Mouse (Mus musculus): ENCODE measurements around the gene Tjp2. TPM values are rescaled to one million over a fixed set of nuclear protein-coding genes. Genes with fewer than 3 reads are reported as not detected.

Tjp2 gene
- polyA plus RNA-seq, 1 experiment from 2014 or later, result 38.6 TPM

DNA sequence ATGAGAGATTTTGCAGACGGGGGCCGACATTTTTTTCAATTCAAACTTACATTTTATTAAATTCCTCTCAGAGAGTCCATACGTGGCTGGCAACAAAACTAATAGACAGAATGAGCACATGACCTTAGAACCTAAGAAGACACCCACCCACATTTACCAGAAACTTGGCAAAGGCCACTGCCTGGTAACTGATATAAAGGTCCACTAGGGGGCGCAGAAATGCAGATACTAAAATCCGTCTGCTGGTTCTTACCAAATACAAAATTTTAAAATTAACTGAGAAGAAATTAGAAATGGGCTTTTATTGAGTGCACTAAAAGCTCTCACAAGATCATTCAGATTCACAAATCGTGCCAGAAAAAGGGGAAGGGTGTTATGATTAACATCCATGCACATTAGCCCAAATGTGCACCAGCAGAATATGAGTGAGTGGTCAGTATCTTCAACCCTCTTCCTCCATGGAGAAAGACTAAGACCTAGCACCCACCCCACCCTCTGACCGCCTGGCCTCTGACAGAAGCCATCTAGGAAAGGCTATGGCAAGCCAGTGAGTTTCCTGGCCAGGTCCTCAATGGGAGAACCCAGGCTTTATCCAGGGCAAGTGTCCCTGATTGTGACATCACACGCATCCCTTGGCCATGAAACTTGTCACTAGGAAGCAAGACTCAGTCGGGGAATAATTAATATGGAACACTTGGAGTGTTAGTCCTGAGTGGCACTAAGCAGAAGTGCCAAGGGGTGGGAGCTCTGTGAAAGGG, 71.4 kb downstream of the Tjp2 start:
- peaks cover 13% of the 10 kb centered on the region for H3K4me1 ChIP-seq
- no peaks in the 10 kb centered on the region for H3K27me3 ChIP-seq
- no peak overlapping the region for H3K9ac ChIP-seq
- H3K27ac ChIP-seq, result no peak overlapping the region
- no peaks in the 10 kb centered on the region for H3K36me3 ChIP-seq
- H3K4me3 ChIP-seq, result no peak overlapping the region
- 54% methylated on average over 9 of the region's 9 CpGs for WGBS
- no peaks in the 10 kb centered on the region for H3K9me3 ChIP-seq
- ATAC-seq (ENCODE audit: borderline replicate concordance, extremely low read depth, low FRiP score, low TSS enrichment), result no peak
- H3K4me2 ChIP-seq, result no peak overlapping the region

DNA sequence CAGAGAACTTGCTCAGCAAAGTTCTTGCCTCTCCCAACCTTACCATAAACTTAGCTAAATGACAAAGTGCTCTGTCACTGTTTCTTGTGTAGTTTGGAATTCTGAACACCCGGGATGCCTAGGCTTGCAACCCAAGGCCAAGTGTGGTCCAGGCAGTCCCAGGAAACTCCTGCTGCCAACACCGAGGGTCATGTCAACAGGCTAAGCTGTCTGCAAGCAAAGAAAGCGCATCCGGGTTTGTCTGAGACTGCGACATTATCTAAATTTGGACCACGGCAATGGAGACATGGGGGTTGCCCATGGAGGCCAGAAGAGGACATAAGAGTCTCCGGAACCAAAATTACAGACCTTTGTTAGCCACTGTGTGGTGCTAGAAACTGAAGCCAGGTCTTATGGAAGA, 80.8 kb downstream of the Tjp2 start:
- WGBS, result 75% methylated on average over 7 of the region's 7 CpGs
- Histone ChIP-seq H3K4me1 (no peaks in the 10 kb centered on the region), H3K9ac (no peak overlapping the region), H3K27ac (no peak overlapping the region), H3K4me2 (no peak overlapping the region), H3K36me3 (no peaks in the 10 kb centered on the region), H3K4me3 (no peak overlapping the region), H3K9me3 (no peaks in the 10 kb centered on the region), H3K27me3 (no peaks in the 10 kb centered on the region)
- no peak for ATAC-seq (ENCODE audit: borderline replicate concordance, extremely low read depth, low FRiP score, low TSS enrichment)

DNA sequence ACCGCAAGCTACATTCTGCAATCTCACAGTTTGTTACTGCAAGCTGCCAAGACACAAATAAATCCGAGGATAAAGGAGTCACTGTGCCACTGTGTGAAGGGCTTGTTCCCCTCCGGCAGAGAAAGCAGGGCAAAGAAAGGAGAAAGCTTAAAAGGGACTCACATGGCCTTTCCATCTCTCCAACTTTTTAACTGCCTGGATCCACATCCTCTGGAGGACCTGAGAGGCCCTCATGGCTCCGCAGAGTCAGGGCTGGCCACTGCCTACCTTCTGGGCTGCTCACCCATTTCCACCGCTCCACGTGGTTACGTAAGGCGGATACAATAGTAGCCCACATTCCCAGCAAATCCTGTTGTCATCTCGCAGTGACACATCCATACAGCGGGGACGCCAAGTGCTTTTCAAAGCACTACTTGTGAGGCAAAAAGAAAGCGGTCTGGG, 82.2 kb downstream of the Tjp2 start:
- H3K4me3 ChIP-seq, result no peak overlapping the region
- H3K27ac ChIP-seq, result no peak overlapping the region

DNA sequence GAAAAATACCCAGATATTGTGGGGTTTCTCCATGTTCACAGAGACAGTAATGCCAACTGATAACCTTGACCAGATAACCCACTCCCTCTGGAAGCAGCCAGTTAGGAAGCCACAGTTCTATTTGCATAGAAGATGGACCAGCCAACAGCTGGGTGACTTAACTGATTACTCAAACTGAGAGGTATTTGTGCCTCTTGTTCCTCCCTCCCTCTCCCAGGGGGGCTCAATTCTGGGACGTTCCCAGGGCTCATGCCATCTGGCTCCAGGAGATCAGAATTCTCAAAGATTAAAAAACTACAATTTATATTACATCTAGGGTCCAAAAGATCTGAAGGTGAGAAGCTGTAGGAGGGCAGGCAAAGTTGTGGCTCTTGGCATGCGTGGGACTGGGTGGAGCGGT, 84.5 kb downstream of the Tjp2 start:
- H3K27ac ChIP-seq, result no peak overlapping the region
- WGBS, result 67% methylated on average over 3 of the region's 3 CpGs
- ATAC-seq (ENCODE audit: borderline replicate concordance, extremely low read depth, low FRiP score, low TSS enrichment), result no peak
- H3K36me3 ChIP-seq, result no peaks in the 10 kb centered on the region
- no peaks in the 10 kb centered on the region for H3K27me3 ChIP-seq
- H3K4me3 ChIP-seq, result no peak overlapping the region
- no peak overlapping the region for H3K9ac ChIP-seq
- H3K4me1 ChIP-seq, result 0 out of 2 replicates have a peak, but pooled peaks cover 4% of the 10 kb centered on the region
- no peak overlapping the region for H3K4me2 ChIP-seq
- no peaks in the 10 kb centered on the region for H3K9me3 ChIP-seq

More for the DNA sequence above, 82.2 kb downstream of the Tjp2 start:
- H3K4me2 ChIP-seq, result no peak overlapping the region
- no peak for ATAC-seq (ENCODE audit: borderline replicate concordance, extremely low read depth, low FRiP score, low TSS enrichment)
- no peaks in the 10 kb centered on the region for H3K36me3 ChIP-seq
- H3K27me3 ChIP-seq, result no peaks in the 10 kb centered on the region
- no peak overlapping the region for H3K9ac ChIP-seq
- H3K9me3 ChIP-seq, result no peaks in the 10 kb centered on the region
- H3K4me1 ChIP-seq, result no peaks in the 10 kb centered on the region
- WGBS, result 80% methylated on average over 12 of the region's 12 CpGs

DNA sequence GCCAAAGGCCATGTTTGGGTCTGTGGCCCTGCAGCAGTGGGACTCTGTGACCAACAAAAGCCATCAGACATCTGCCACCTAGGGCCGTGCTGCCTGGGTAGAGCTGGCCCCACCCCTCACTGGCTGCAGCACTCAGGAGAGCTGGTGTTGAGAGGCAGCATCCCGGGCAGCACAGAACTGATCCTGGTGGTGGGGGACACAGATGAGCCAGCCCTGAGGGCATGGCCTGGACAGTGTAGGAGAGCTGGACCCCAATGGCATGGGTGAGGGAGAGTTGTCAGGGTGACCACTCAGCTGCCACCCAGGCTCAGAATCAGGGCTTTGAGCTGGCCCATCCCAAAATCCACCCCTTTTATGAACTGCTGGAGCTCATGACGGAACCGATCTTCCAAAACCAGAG, 87.4 kb downstream of the Tjp2 start:
- Histone ChIP-seq H3K9ac (no peak overlapping the region), H3K4me3 (no peak overlapping the region), H3K9me3 (no peaks in the 10 kb centered on the region), H3K4me1 (0 out of 2 replicates have a peak, but pooled peaks cover 4% of the 10 kb centered on the region), H3K4me2 (no peak overlapping the region), H3K27ac (no peak overlapping the region), H3K27me3 (no peaks in the 10 kb centered on the region), H3K36me3 (0 out of 2 replicates have a peak, but pooled peaks cover 5% of the 10 kb centered on the region)
- 79% methylated on average over 4 of the region's 4 CpGs for WGBS
- peak; percentile 42; the same call in 1 of the 2 replicates for ATAC-seq (ENCODE audit: borderline replicate concordance, extremely low read depth, low FRiP score, low TSS enrichment)

DNA sequence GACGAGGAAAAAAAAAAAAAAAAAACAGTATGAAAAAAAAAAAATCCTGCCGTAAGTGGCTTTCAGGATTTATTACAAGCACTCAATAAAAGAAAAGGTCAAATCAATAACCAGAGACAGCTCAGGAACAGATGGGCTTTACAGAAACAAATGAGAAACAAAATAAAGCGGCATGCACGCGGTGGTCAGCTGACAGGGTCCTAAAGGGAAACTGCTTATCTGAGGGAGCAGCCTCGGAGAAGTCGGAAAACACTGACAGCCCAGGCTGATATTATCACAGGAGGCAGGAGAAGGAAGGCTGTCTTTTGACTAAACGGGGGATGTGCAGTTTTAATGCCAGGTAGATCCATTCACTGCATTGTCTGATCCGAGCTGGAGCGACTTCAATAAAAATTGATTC, 89.8 kb downstream of the Tjp2 start:
- H3K36me3 ChIP-seq, result peaks cover 25% of the 10 kb centered on the region
- H3K4me2 ChIP-seq, result peak overlapping the region; percentile 43
- no peaks in the 10 kb centered on the region for H3K27me3 ChIP-seq
- H3K27ac ChIP-seq, result no peak overlapping the region
- 0 out of 2 replicates have a peak, but pooled peaks cover 4% of the 10 kb centered on the region for H3K4me1 ChIP-seq
- ATAC-seq (ENCODE audit: borderline replicate concordance, extremely low read depth, low FRiP score, low TSS enrichment), result no peak
- H3K9me3 ChIP-seq, result no peaks in the 10 kb centered on the region
- H3K4me3 ChIP-seq, result peak overlapping the region; percentile 24
- H3K9ac ChIP-seq, result no peak overlapping the region
- WGBS, result 32% methylated on average over 10 of the region's 10 CpGs

DNA sequence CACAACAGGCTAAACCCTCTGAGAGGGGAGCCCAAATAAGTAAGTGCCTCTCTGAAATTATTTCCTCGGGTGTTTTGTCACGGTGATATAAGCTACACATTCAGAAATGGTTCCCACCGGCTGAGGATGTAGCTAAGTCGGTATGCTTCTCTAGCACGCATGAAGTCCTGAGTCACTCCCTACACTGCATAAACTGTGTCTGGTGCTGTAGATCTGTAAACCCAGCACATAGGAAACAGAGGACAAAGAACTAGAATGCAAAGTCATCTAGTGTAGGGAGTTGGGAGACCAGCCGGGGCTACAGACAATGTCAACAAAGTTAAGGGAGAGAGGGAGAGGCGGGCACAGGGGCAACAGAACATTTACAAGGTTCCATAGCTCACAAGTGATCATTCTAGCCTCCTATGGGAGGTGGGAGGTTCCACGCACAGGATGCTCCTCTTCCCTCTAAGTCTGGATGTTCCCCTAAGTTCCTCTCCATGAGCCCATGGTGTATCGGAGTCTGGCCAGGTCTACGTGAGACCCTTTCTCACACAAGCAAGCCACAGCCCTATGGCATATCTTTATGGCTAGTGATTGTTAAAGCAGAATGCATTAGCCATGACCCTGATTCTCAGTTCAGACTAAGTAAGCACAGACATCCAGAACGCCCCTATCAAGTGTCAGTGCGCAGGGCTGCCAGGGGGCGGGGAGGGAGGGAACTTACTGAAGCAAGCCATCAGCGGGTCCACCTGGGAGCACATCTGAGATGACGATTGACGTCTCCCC, 90.5 kb downstream of the Tjp2 start:
- H3K27ac ChIP-seq, result no peak overlapping the region
- H3K4me2 ChIP-seq, result peak overlapping the region; percentile 43
- H3K4me1 ChIP-seq, result 0 out of 2 replicates have a peak, but pooled peaks cover 4% of the 10 kb centered on the region
- WGBS, result 68% methylated on average over 16 of the region's 16 CpGs
- no peak overlapping the region for H3K9ac ChIP-seq
- H3K4me3 ChIP-seq, result peak overlapping the region; percentile 24
- no peaks in the 10 kb centered on the region for H3K9me3 ChIP-seq
- H3K27me3 ChIP-seq, result no peaks in the 10 kb centered on the region
- no peak for ATAC-seq (ENCODE audit: borderline replicate concordance, extremely low read depth, low FRiP score, low TSS enrichment)
- H3K36me3 ChIP-seq, result peaks cover 31% of the 10 kb centered on the region

DNA sequence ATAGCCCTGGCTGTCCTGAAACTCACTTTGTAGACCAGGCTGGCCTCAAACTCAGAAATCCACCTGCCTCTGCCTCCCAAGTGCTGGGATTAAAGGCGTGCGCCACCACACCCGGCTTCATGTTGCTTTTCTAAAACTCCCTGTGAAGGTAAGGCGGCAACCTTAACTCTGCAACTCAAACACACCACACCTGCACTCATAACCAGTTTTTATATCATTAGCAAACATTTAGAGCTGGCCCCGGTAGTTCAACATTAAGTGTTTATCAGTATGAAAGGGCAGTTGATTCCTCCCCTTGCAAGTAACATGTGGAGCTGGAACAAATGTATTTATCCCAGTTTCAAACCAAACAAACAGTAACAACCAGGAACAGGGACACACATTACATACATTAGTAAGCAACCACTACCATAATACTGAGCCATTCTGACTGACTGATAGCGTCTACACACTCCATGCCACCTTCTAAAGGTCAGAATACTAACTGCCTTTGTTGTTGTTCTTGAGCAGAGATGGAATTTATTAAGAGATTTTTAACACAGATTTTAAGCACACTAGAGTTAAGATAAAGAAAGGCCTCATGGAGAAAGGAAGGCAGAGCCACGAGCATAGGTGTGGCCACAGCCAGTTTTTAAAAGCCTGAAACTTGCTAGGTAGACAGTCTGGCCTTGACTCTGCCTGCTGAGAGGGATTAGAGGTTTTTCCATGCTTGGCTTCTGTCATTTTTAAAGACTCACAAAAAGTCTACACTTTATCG, 101.1 kb downstream of the Tjp2 start:
- H3K9me3 ChIP-seq, result no peaks in the 10 kb centered on the region
- no peak overlapping the region for H3K4me2 ChIP-seq
- no peak overlapping the region for H3K9ac ChIP-seq
- peaks cover 2% of the 10 kb centered on the region; the same call in 1 of the 2 replicates for H3K4me1 ChIP-seq
- H3K36me3 ChIP-seq, result peaks cover 29% of the 10 kb centered on the region
- no peak for ATAC-seq (ENCODE audit: borderline replicate concordance, extremely low read depth, low FRiP score, low TSS enrichment)
- H3K27me3 ChIP-seq, result no peaks in the 10 kb centered on the region
- WGBS, result 77% methylated on average over 8 of the region's 8 CpGs
- H3K27ac ChIP-seq, result no peak overlapping the region
- no peak overlapping the region for H3K4me3 ChIP-seq

DNA sequence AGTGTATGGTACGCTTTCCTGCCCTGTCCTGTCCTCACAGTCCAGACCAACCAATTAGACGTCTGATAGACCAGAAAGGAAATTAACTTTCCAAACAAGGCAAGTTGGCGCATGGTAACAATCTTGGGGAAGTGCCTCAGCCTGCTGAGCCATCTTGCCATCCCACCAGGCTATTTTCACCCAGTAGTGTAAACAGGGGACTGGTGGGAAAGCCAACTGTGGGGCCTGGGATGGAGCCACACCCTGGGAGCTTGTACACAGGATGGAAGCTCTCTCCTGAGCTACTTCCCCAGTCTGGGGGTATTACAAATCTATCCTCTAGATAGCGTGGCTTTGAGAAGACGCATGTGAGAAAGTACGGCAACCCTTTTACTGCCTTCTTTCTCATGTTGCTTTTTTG, 101.7 kb downstream of the Tjp2 start:
- peaks cover 2% of the 10 kb centered on the region; the same call in 1 of the 2 replicates for H3K4me1 ChIP-seq
- H3K4me3 ChIP-seq, result no peak overlapping the region
- H3K9me3 ChIP-seq, result no peaks in the 10 kb centered on the region
- 88% methylated on average over 6 of the region's 6 CpGs for whole genome bisulfite sequencing
- H3K27me3 ChIP-seq, result no peaks in the 10 kb centered on the region
- H3K9ac ChIP-seq, result no peak overlapping the region
- H3K4me2 ChIP-seq, result no peak overlapping the region
- ATAC-seq (ENCODE audit: borderline replicate concordance, extremely low read depth, low FRiP score, low TSS enrichment), result no peak
- H3K36me3 ChIP-seq, result peaks cover 32% of the 10 kb centered on the region
- no peak overlapping the region for H3K27ac ChIP-seq

DNA sequence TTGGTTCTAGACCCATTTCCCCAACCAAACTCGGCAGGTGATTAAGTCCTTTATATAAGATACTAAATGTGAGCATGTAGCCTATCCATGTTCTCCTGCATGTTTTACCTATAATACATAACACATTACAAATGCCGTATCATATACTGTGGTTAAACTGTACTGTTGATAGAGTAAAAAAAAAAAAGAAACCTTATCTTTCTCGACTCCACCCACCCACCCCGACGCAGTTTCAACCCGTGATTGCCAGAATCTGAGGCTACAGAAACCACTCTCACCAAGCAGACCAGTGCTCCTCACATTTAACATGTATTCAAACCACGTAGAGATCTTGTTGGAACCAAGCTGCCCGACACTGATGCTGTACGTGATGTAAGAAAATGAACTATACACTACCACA, 102.2 kb downstream of the Tjp2 start:
- H3K4me3 ChIP-seq, result no peak overlapping the region
- H3K36me3 ChIP-seq, result peaks cover 34% of the 10 kb centered on the region
- peaks cover 2% of the 10 kb centered on the region; the same call in 1 of the 2 replicates for H3K4me1 ChIP-seq
- 83% methylated on average over 9 of the region's 9 CpGs for WGBS
- H3K27me3 ChIP-seq, result no peaks in the 10 kb centered on the region
- H3K27ac ChIP-seq, result no peak overlapping the region
- no peak for ATAC-seq (ENCODE audit: borderline replicate concordance, extremely low read depth, low FRiP score, low TSS enrichment)
- H3K9me3 ChIP-seq, result no peaks in the 10 kb centered on the region
- no peak overlapping the region for H3K4me2 ChIP-seq
- no peak overlapping the region for H3K9ac ChIP-seq

DNA sequence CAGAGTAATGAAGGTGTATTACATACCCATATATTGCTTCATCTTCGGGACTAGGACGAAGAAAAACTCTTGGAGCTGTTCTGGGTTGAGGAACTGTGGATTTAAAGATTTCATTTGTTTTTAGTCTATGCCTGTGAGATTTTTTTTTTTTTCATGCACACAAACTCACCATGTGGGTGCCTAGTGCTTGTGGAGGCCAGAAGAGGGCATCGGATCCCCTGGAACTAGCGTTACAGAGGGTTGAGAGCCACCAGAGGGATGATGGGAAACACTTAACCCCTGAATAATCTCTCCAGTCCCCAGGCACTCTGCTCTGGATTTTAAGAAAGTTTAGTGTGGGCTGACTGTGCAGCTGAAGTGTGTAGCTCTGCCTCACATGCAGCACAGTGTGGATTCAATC, 104.0 kb downstream of the Tjp2 start:
- WGBS, result 71% methylated on average over 4 of the region's 4 CpGs
- Histone ChIP-seq H3K4me2 (no peak overlapping the region), H3K27ac (no peak overlapping the region), H3K4me1 (peaks cover 2% of the 10 kb centered on the region; the same call in 1 of the 2 replicates), H3K27me3 (no peaks in the 10 kb centered on the region), H3K9me3 (no peaks in the 10 kb centered on the region), H3K9ac (no peak overlapping the region), H3K4me3 (no peak overlapping the region), H3K36me3 (peaks cover 37% of the 10 kb centered on the region)
- no peak for ATAC-seq (ENCODE audit: borderline replicate concordance, extremely low read depth, low FRiP score, low TSS enrichment)
